Mouse (Mus musculus) heart, embryonic 11.5 days (tissue): ENCODE measurements around the gene Ccdc169. TPM values are rescaled to one million over a fixed set of nuclear protein-coding genes. Genes with fewer than 3 reads are reported as not detected.
"Not testable (repeated sequence)": the region's sequence is repeated elsewhere in the genome, so short reads cannot be mapped to it uniquely, and the experiment has no call there.

Experiments used
- ATAC-seq: fragments of 200-750 bp; cut with Nextera tagmentation; replicated peaks from 2 replicates; pipeline ENCODE4 v1.8.0; 2017; ENCODE audit warnings: moderate library complexity; ENCODE audit not compliant: insufficient number of reproducible peaks, low FRiP score, low TSS enrichment
- H3K27ac ChIP-seq: fragments of 300-500 bp; sonication (generic); 2 replicates; pipeline ENCODE4 v1.5.1; 2014; ENCODE audit warnings: mild to moderate bottlenecking, low read depth, low read length
- H3K27me3 ChIP-seq: fragments of 300-500 bp; sonication (generic); 2 replicates; pipeline ENCODE4 v1.6.1; 2014; ENCODE audit warnings: mild to moderate bottlenecking, low read length, mixed read lengths; ENCODE audit not compliant: control insufficient read depth, insufficient read depth
- H3K36me3 ChIP-seq: fragments of 300-500 bp; sonication (generic); 2 replicates; pipeline ENCODE4 v1.6.1; 2014; ENCODE audit warnings: mild to moderate bottlenecking, low read length, moderate library complexity, mixed read lengths; ENCODE audit not compliant: control insufficient read depth, insufficient read depth
- H3K4me1 ChIP-seq: fragments of 300-500 bp; sonication (generic); 2 replicates; pipeline ENCODE4 v1.6.1; 2014; ENCODE audit warnings: low read length; ENCODE audit not compliant: control insufficient read depth, insufficient read depth
- H3K4me2 ChIP-seq: fragments of 300-500 bp; sonication (generic); 2 replicates; pipeline ENCODE4 v1.6.1; 2014; ENCODE audit warnings: mild to moderate bottlenecking, moderate library complexity
- H3K4me3 ChIP-seq: fragments of 300-500 bp; sonication (generic); 2 replicates; pipeline ENCODE4 v1.5.1; 2014; ENCODE audit warnings: low read depth, low read length
- H3K9ac ChIP-seq: fragments of 300-500 bp; sonication (generic); 2 replicates; pipeline ENCODE4 v1.6.1; 2014; ENCODE audit warnings: mild to moderate bottlenecking, low read depth, low read length, moderate library complexity
- H3K9me3 ChIP-seq: fragments of 300-500 bp; sonication (generic); replicated peaks from 2 replicates; pipeline ENCODE4 v1.6.1; 2016; ENCODE audit warnings: low read length; ENCODE audit not compliant: control insufficient read depth
- WGBS: fragments of 180-500 bp; shearing (Covaris S2); extraction: QIAGEN DNeasy Blood & Tissue Kit; methylation state at CpG from one replicate; pipeline ENCODE4 v1.1.7; 2014; ENCODE audit not compliant: insufficient replicate concordance; 5-methylcytosine and 5-hydroxymethylcytosine counted together
- polyA plus RNA-seq: library from polyadenylated mRNA; unstranded; fragments of >200 nt; fragmentation: Nextera tagmentation; extraction: Ambion mirVana; gene quantifications from 2 replicates; pipeline ENCODE4 v1.2.1, GENCODE M21; 2014

Ccdc169 gene
- polyA plus RNA-seq, 1 experiment from 2014 or later: not detected

GRCm38 (mm10) chr3:55194792-55195191, 57.7 kb downstream of the Ccdc169 start:
- Histone ChIP-seq H3K4me3 (no peak overlapping the region), H3K36me3 (no peaks in the 10 kb centered on the region), H3K9ac (no peak overlapping the region), H3K4me2 (no peak overlapping the region), H3K27ac (no peak overlapping the region), H3K27me3 (no peaks in the 10 kb centered on the region), H3K4me1 (no peaks in the 10 kb centered on the region), H3K9me3 (no peaks in the 10 kb centered on the region)
- no peak for ATAC-seq
- WGBS: 78% methylated on average over 8 of the region's 8 CpGs

GRCm38 (mm10) chr3:55195581-55196327, 58.6 kb downstream of the Ccdc169 start:
- H3K36me3 ChIP-seq: no peaks in the 10 kb centered on the region
- no peak overlapping the region for H3K4me2 ChIP-seq
- no peak overlapping the region for H3K4me3 ChIP-seq
- H3K4me1 ChIP-seq: no peaks in the 10 kb centered on the region
- no peaks in the 10 kb centered on the region for H3K27me3 ChIP-seq
- no peak overlapping the region for H3K27ac ChIP-seq
- no peak overlapping the region for H3K9ac ChIP-seq
- WGBS: 82% methylated on average over 5 of the region's 5 CpGs
- no peaks in the 10 kb centered on the region for H3K9me3 ChIP-seq
- ATAC-seq: no peak

GRCm38 (mm10) chr3:55196328-55196710, 59.2 kb downstream of the Ccdc169 start:
- Histone ChIP-seq H3K4me2 (no peak overlapping the region), H3K9ac (no peak overlapping the region), H3K27ac (no peak overlapping the region), H3K27me3 (no peaks in the 10 kb centered on the region), H3K4me3 (no peak overlapping the region), H3K4me1 (no peaks in the 10 kb centered on the region), H3K9me3 (no peaks in the 10 kb centered on the region), H3K36me3 (no peaks in the 10 kb centered on the region)
- 79% methylated on average over 2 of the region's 2 CpGs for WGBS
- ATAC-seq: no peak

GRCm38 (mm10) chr3:55203621-55204020, 66.5 kb downstream of the Ccdc169 start:
- H3K9me3 ChIP-seq, ATAC-seq, H3K27ac ChIP-seq, H3K27me3 ChIP-seq, H3K4me1 ChIP-seq, H3K36me3 ChIP-seq, H3K9ac ChIP-seq, H3K4me2 ChIP-seq, H3K4me3 ChIP-seq: not testable (repeated sequence)
- 88% methylated on average over 11 of the region's 11 CpGs for WGBS

- H3K9me3 ChIP-seq: no peaks in the 10 kb centered on the region
- no peak overlapping the region for H3K27ac ChIP-seq
- no peaks in the 10 kb centered on the region for H3K4me1 ChIP-seq
- no peaks in the 10 kb centered on the region for H3K36me3 ChIP-seq
- no peaks in the 10 kb centered on the region for H3K27me3 ChIP-seq
- H3K9ac ChIP-seq: no peak overlapping the region
- no peak overlapping the region for H3K4me2 ChIP-seq
- ATAC-seq: no peak
- 90% methylated on average over 2 of the region's 2 CpGs for WGBS
- no peak overlapping the region for H3K4me3 ChIP-seq
Measured at GRCm38 (mm10) chr3:55206413-55206812, 69.3 kb downstream of the Ccdc169 start.

- Histone ChIP-seq H3K9me3 (no peaks in the 10 kb centered on the region), H3K9ac (no peak overlapping the region), H3K36me3 (no peaks in the 10 kb centered on the region), H3K4me2 (no peak overlapping the region), H3K27ac (no peak overlapping the region), H3K27me3 (no peaks in the 10 kb centered on the region), H3K4me3 (no peak overlapping the region), H3K4me1 (no peaks in the 10 kb centered on the region)
- ATAC-seq: no peak
- WGBS: 69% methylated on average over 6 of the region's 6 CpGs
Measured at GRCm38 (mm10) chr3:55207665-55208064, 70.5 kb downstream of the Ccdc169 start.

- ATAC-seq: no peak
- Histone ChIP-seq H3K27ac (no peak overlapping the region), H3K4me3 (no peak overlapping the region), H3K4me1 (no peaks in the 10 kb centered on the region), H3K4me2 (no peak overlapping the region), H3K9me3 (no peaks in the 10 kb centered on the region), H3K9ac (no peak overlapping the region), H3K27me3 (no peaks in the 10 kb centered on the region), H3K36me3 (no peaks in the 10 kb centered on the region)
- 34% methylated on average over 2 of the region's 2 CpGs for WGBS
Measured at GRCm38 (mm10) chr3:55212254-55212653, 75.1 kb downstream of the Ccdc169 start.

- no peak overlapping the region for H3K9ac ChIP-seq
- 40% methylated on average over 4 of the region's 4 CpGs for WGBS
- H3K9me3 ChIP-seq: no peaks in the 10 kb centered on the region
- ATAC-seq: no peak
- no peaks in the 10 kb centered on the region for H3K36me3 ChIP-seq
- no peak overlapping the region for H3K27ac ChIP-seq
- no peaks in the 10 kb centered on the region for H3K27me3 ChIP-seq
- no peak overlapping the region for H3K4me3 ChIP-seq
- H3K4me2 ChIP-seq: no peak overlapping the region
- no peaks in the 10 kb centered on the region for H3K4me1 ChIP-seq
Measured at GRCm38 (mm10) chr3:55213785-55214184, 76.6 kb downstream of the Ccdc169 start.

GRCm38 (mm10) chr3:55214413-55214812, 77.3 kb downstream of the Ccdc169 start:
- H3K4me3 ChIP-seq: no peak overlapping the region
- no peak for ATAC-seq
- H3K9ac ChIP-seq: no peak overlapping the region
- H3K9me3 ChIP-seq: no peaks in the 10 kb centered on the region
- H3K27me3 ChIP-seq: no peaks in the 10 kb centered on the region
- H3K4me2 ChIP-seq: no peak overlapping the region
- no peaks in the 10 kb centered on the region for H3K4me1 ChIP-seq
- no peak overlapping the region for H3K27ac ChIP-seq
- no peaks in the 10 kb centered on the region for H3K36me3 ChIP-seq
- 85% methylated on average over 6 of the region's 6 CpGs for WGBS
